Mouse (Mus musculus): ENCODE results near the gene Fbp1.
"Not testable (repeated sequence)": the region's sequence is repeated elsewhere in the genome, so short reads cannot be mapped to it uniquely, and the experiment has no call there.

Gene Fbp1

GRCm38 (mm10) chr13:62815705-62816104 lies 72.4 kb downstream of the Fbp1 start:
- not testable (repeated sequence) for DNase-seq
